ENCODE assay signal across 8 mouse cellular contexts in genomic region chr7:31000505-31001020, GRCm38 (mm10). TPM values are rescaled to one million over a fixed set of nuclear protein-coding genes. Genes with fewer than 3 reads are reported as not detected.
A peak's percentile ranks its signal among the peaks of the same experiment; 100 is the strongest.
DNase-seq lines count a peak whose midpoint lies in the region; ATAC-seq lines count a peak whose summit lies in the region.

No protein-coding gene starts in this region.

- ATAC-seq in heart, embryonic 13.5 days (ENCODE audit: extremely low read depth, insufficient number of reproducible peaks, low FRiP score, low TSS enrichment), result peak; percentile 61; the same call in 1 of the 2 replicates
- no peak for ATAC-seq in midbrain, embryonic 13.5 days

- H3K27me3 ChIP-seq in heart, embryonic 13.5 days (replicated peaks), result no peaks in the 10 kb centered on the region
- H3K27me3 ChIP-seq in midbrain, embryonic 13.5 days, result no peaks in the 10 kb centered on the region

- peak overlapping the region; percentile 68 for H3K9ac ChIP-seq in heart, embryonic 13.5 days
- H3K9ac ChIP-seq in midbrain, embryonic 13.5 days (replicated peaks), result no peak overlapping the region

- peaks cover 10% of the 10 kb centered on the region; the same call in 1 of the 2 replicates for H3K9me3 ChIP-seq in heart, embryonic 13.5 days
- H3K9me3 ChIP-seq in midbrain, embryonic 13.5 days, result peaks cover 5% of the 10 kb centered on the region; the same call in 1 of the 2 replicates

- H3K79me2 ChIP-seq in macrophage (ENCODE audit: inconsistent target), result no peaks in the 10 kb centered on the region

- peak overlapping the region; percentile 21 for H3K4me3 ChIP-seq in heart, embryonic 13.5 days
- H3K4me3 ChIP-seq in macrophage (ENCODE audit: inconsistent target), result no peak overlapping the region
- H3K4me3 ChIP-seq in midbrain, embryonic 13.5 days (replicated peaks), result no peak overlapping the region

- 10% methylated on average over 7 of the region's 7 CpGs for WGBS in heart, embryonic 13.5 days
- 3% methylated on average over 7 of the region's 7 CpGs for WGBS in macrophage (ENCODE audit: missing documents)
- 67% methylated on average over 7 of the region's 7 CpGs for WGBS in midbrain, embryonic 13.5 days

- DNase-seq in 3T3-L1 (ENCODE audit: low read depth, low spot score) (peak; percentile 61), MEL-GATA-1-ER (ENCODE audit: extremely low read depth, low read depth) (peak; percentile 49)
- peak; percentile 56 to 74 for DNase-seq in cerebellum, postnatal 25 days
- peak; percentile 72 to 78 for DNase-seq in kidney, postnatal 25 days
- peak; percentile 43 to 65 for DNase-seq in spleen, postnatal 10 days (ENCODE audit: low spot score in 2 of 2)

- no peaks in the 10 kb centered on the region for H3K36me3 ChIP-seq in heart, embryonic 13.5 days
- no peaks in the 10 kb centered on the region for H3K36me3 ChIP-seq in macrophage (ENCODE audit: inconsistent target)
- no peaks in the 10 kb centered on the region for H3K36me3 ChIP-seq in midbrain, embryonic 13.5 days

- H3K27ac ChIP-seq in heart, embryonic 13.5 days (replicated peaks), result peak overlapping the region; percentile 94
- peak overlapping the region; percentile 94 for H3K27ac ChIP-seq in macrophage
- no peak overlapping the region for H3K27ac ChIP-seq in midbrain, embryonic 13.5 days

- peak overlapping the region; percentile 56 for H3K4me2 ChIP-seq in heart, embryonic 13.5 days
- H3K4me2 ChIP-seq in midbrain, embryonic 13.5 days (replicated peaks), result no peak overlapping the region

- peaks cover 27% of the 10 kb centered on the region for H3K4me1 ChIP-seq in heart, embryonic 13.5 days
- no peaks in the 10 kb centered on the region for H3K4me1 ChIP-seq in midbrain, embryonic 13.5 days (replicated peaks)

RNA-seq across cellular contexts. Expression of gene Fam187b, which starts 27.0 kb away (rescaled TPM):
- polyA plus RNA-seq in heart, embryonic 13.5 days (2015; fragmentation: Nextera tagmentation; extraction: Ambion mirVana), result 1.1 and 1.4 TPM in 2 replicates
- 1 to 10 TPM in 7 of 26 experiments, under 1 TPM in 7, not detected in 12; 0.47 to 2.1 (median 1.0) TPM for total RNA-seq in macrophage (2018; cell fraction: chromatin; rRNA removed)
- total RNA-seq in macrophage (2018; cell fraction: cytosol; rRNA removed), result 1 to 10 TPM in 1 of 26 experiments, under 1 TPM in 17, not detected in 8; 0.10 to 1.0 (median 0.26) TPM
- total RNA-seq in macrophage (2018; cell fraction: nucleus; rRNA removed), result 1 to 10 TPM in 5 of 26 experiments, under 1 TPM in 13, not detected in 8; 0.26 to 2.4 (median 0.68) TPM
- polyA plus RNA-seq in macrophage (2018), result 0.21 to 0.26 TPM in 2 of 3 replicates, not detected in the other
- polyA plus RNA-seq in midbrain, embryonic 13.5 days (2015; fragmentation: Nextera tagmentation; extraction: Ambion mirVana), result 0.17 and 0.38 TPM in 2 replicates

RNA-seq across cellular contexts. Expression of gene Lsr, which starts 27.3 kb away (rescaled TPM):
- 11.2 and 12.1 TPM in 2 replicates for polyA plus RNA-seq in heart, embryonic 13.5 days (2015; fragmentation: Nextera tagmentation; extraction: Ambion mirVana)
- 1 to 10 TPM in 5 of 26 experiments, under 1 TPM in 15, not detected in 6; 0.33 to 1.3 (median 0.70) TPM for total RNA-seq in macrophage (2018; cell fraction: chromatin; rRNA removed)
- total RNA-seq in macrophage (2018; cell fraction: cytosol; rRNA removed), result under 1 TPM; 0.19 to 0.68 (median 0.42) TPM
- total RNA-seq in macrophage (2018; cell fraction: nucleus; rRNA removed), result 1 to 10 TPM in 12 of 26 experiments, under 1 TPM in 14; 0.34 to 2.3 (median 0.92) TPM
- 0.29 to 2.2 TPM (median 0.38 TPM) in 3 replicates for polyA plus RNA-seq in macrophage (2018)
- 13.5 and 16.1 TPM in 2 replicates for polyA plus RNA-seq in midbrain, embryonic 13.5 days (2015; fragmentation: Nextera tagmentation; extraction: Ambion mirVana)

RNA-seq across cellular contexts. Expression of gene Fxyd5, which starts 41.7 kb away (rescaled TPM):
- polyA plus RNA-seq in heart, embryonic 13.5 days (2015; fragmentation: Nextera tagmentation; extraction: Ambion mirVana), result 35.5 and 39.2 TPM in 2 replicates
- 100 to 1,000 TPM in 13 of 26 experiments, 10 to 100 TPM in 13; 24.1 to 184 (median 97.0) TPM for total RNA-seq in macrophage (2018; cell fraction: chromatin; rRNA removed)
- total RNA-seq in macrophage (2018; cell fraction: cytosol; rRNA removed), result 100 to 1,000 TPM; 518 to 856 (median 728) TPM
- total RNA-seq in macrophage (2018; cell fraction: nucleus; rRNA removed), result 100 to 1,000 TPM in 25 of 26 experiments, 10 to 100 TPM in 1; 78.4 to 397 (median 257) TPM
- 662 to 1,499 TPM (median 1,028 TPM) in 3 replicates for polyA plus RNA-seq in macrophage (2018)
- 10.3 and 11.7 TPM in 2 replicates for polyA plus RNA-seq in midbrain, embryonic 13.5 days (2015; fragmentation: Nextera tagmentation; extraction: Ambion mirVana)

RNA-seq across cellular contexts. Expression of gene Usf2, which starts 44.0 kb away (rescaled TPM):
- polyA plus RNA-seq in heart, embryonic 13.5 days (2015; fragmentation: Nextera tagmentation; extraction: Ambion mirVana), result 16.8 and 17.3 TPM in 2 replicates
- 100 to 1,000 TPM in 2 of 26 experiments, 10 to 100 TPM in 23, 1 to 10 TPM in 1; 9.6 to 120 (median 58.3) TPM for total RNA-seq in macrophage (2018; cell fraction: chromatin; rRNA removed)
- 100 to 1,000 TPM in 7 of 26 experiments, 10 to 100 TPM in 19; 58.2 to 140 (median 84.1) TPM for total RNA-seq in macrophage (2018; cell fraction: cytosol; rRNA removed)
- 10 to 100 TPM; 20.6 to 90.4 (median 46.9) TPM for total RNA-seq in macrophage (2018; cell fraction: nucleus; rRNA removed)
- 95.7 to 263 TPM (median 152 TPM) in 3 replicates for polyA plus RNA-seq in macrophage (2018)
- polyA plus RNA-seq in midbrain, embryonic 13.5 days (2015; fragmentation: Nextera tagmentation; extraction: Ambion mirVana), result 24.2 and 27.6 TPM in 2 replicates

RNA-seq across cellular contexts. Expression of gene Fxyd7, which starts 50.7 kb away (rescaled TPM):
- 2.0 and 3.6 TPM in 2 replicates for polyA plus RNA-seq in heart, embryonic 13.5 days (2015; fragmentation: Nextera tagmentation; extraction: Ambion mirVana)
- total RNA-seq in macrophage (2018; cell fraction: chromatin; rRNA removed), result not detected
- under 1 TPM in 2 of 26 experiments, not detected in 24; 0.18 to 0.35 TPM for total RNA-seq in macrophage (2018; cell fraction: cytosol; rRNA removed)
- total RNA-seq in macrophage (2018; cell fraction: nucleus; rRNA removed), result not detected
- not detected in 3 replicates for polyA plus RNA-seq in macrophage (2018)
- polyA plus RNA-seq in midbrain, embryonic 13.5 days (2015; fragmentation: Nextera tagmentation; extraction: Ambion mirVana), result 49.2 and 50.8 TPM in 2 replicates

Comparison
In these comparisons a context has a peak if more than half of its experiments do, and no peak if none do; other contexts are left out.
1. RNA of gene Fxyd5, which starts 41.7 kb away (polyA plus RNA-seq): 662 to 1,499 TPM in macrophage; 35.5 to 39.2 TPM in heart, embryonic 13.5 days and 10.3 to 11.7 TPM in midbrain, embryonic 13.5 days; every median in the first group is over 10 times any median in the second.
2. Peak in every context shown above with its lines, with median percentiles within 50 percentile points of each other: DNase-seq.